Mouse (Mus musculus): ENCODE measurements at regions not wholly inside any gene's neighbourhood (a gene's known extent, or its start where the extent isn't known, plus 50 kb on each side); places are given as distances from the start of the nearest gene placed in this dataset.

DNA sequence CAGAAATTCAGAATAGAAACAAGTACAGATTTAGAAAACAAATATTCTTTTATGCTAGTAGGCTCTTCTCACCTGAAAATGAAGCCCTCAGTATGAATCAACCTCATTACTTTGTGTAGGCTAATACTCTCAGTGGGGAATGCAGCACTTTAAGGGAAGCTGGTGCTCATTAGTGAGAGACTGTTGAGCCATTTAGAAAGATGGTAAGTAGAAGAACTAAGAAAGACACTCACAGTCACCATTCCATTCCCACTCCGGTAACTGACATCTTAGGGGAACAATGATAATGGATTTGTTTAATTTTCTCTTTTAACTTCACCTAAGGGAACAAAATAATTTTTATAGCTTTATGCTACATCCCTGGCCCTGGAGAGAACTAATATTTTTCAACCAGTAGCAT lies 648.0 kb upstream of the Nova1 start:
- no peaks in the 10 kb centered on the region for H3K27me3 ChIP-seq
- ChIA-PET CTCF (no interaction called here), POLR2A (no interaction called here)

DNA sequence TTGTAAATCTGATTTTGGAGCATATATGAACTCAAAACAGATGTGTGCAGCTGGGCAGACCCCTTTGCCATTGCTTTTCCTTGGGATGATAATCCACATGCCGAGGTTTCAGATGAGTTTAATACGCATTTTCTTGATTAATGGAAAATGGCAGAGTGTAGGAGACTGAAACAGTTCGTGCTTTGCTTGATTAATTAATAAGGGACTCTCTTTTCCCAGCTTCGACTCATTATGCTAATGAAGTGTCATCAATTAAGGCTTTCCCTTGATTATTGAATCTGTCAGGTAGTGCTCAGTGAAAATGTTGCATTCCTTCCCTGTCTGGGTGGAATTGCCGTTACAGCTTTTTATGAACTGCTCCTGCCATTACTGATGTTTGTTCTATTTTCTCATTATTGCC lies 647.2 kb upstream of the Nova1 start:
- in situ Hi-C loops (cut with MboI; ENCODE audit: low pct_unique_long_range_greater_than_20kb) = no loop called here
- POLR2A ChIA-PET = no interaction called here
- no peaks in the 10 kb centered on the region for H3K27me3 ChIP-seq
- TF ChIP-seq CTCF (IDR thresholded peaks at IDR 0.05) = no peak
- ATAC-seq (no peak), DNase-seq (ENCODE audit: low read depth, low spot score) (no peak)
- CTCF ChIA-PET = no interaction called here

More for the DNA sequence above, 648.0 kb upstream of the Nova1 start:
- DNase-seq (ENCODE audit: low read depth, low spot score) (no peak), ATAC-seq (no peak)
- in situ Hi-C loops (cut with MboI; ENCODE audit: low pct_unique_long_range_greater_than_20kb) = no loop called here
- no peak for TF ChIP-seq CTCF (IDR thresholded peaks at IDR 0.05)

DNA sequence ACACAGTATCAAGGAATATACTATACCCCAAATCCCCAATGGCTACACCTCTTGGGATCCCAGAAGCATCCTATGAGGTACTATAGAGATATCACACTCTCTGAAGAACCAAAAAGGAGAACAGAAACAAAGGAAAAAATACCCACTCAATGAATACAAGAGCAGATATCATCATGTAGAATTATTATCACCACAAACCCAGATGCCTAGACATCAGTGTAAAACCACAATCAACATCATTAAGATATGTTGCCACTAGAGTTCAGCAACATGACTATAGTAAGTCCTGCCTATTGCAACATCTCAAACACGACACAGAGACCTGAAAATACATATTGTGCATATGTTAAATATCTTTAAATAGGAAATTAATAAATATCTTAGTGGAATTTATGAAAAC lies 612.9 kb upstream of the Nova1 start:
- no peaks in the 10 kb centered on the region for H3K27me3 ChIP-seq
- TF ChIP-seq CTCF (IDR thresholded peaks at IDR 0.05) = no peak
- POLR2A ChIA-PET = no interaction called here
- in situ Hi-C loops (cut with MboI; ENCODE audit: low pct_unique_long_range_greater_than_20kb) = no loop called here
- ATAC-seq (no peak), DNase-seq (ENCODE audit: low read depth, low spot score) (no peak)
- CTCF ChIA-PET = no interaction called here

DNA sequence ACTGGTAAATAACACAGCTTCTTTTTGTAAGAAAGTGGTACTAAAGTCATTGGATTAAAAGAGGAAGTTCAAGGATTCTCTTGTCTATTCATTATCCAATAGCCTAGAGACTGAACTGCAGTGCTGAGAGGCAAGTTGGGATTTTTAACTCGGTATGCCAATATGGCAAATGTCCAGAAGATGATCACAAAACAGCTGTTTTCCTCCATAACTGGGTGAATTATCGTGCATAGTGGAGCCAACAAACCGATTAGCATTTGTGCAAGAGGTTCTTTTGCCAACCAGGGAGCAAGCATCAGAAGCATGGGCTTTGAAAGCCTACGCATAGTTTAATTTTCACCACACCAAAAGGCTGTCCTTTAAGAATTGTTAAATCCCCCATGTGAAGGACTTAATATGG lies 593.5 kb upstream of the Nova1 start:
- no peak for TF ChIP-seq CTCF (IDR thresholded peaks at IDR 0.05)
- no peaks in the 10 kb centered on the region for H3K27me3 ChIP-seq
- DNase-seq (ENCODE audit: low read depth, low spot score) (no peak), ATAC-seq (no peak)
- in situ Hi-C loops (cut with MboI; ENCODE audit: low pct_unique_long_range_greater_than_20kb) = no loop called here
- ChIA-PET CTCF (no interaction called here), POLR2A (no interaction called here)

DNA sequence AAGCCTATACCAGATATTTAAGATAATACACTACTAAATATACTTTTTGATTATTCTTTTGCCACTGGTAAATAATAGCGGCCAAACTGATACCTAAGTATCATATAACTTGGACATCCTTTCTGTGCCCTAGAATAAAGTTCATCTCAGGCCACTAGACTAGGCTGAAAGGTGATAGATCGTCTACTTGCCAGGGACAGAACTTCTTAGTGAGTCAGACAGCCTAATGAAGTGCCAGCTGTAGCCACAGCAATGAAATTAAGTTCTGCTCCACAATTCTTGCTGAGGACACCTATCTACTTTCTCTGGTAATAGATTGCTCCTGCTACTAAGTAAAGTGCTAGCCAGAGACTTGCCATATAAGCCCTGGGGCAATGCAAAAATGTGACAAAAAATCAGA lies 587.8 kb upstream of the Nova1 start:
- no peak for DNase-seq (ENCODE audit: low read depth, low spot score)
- no peak for TF ChIP-seq CTCF (IDR thresholded peaks at IDR 0.05)
- ChIA-PET CTCF (no interaction called here), POLR2A (no interaction called here)
- no peaks in the 10 kb centered on the region for H3K27me3 ChIP-seq
- in situ Hi-C loops (cut with MboI; ENCODE audit: low pct_unique_long_range_greater_than_20kb) = no loop called here
- no peak for ATAC-seq

DNA sequence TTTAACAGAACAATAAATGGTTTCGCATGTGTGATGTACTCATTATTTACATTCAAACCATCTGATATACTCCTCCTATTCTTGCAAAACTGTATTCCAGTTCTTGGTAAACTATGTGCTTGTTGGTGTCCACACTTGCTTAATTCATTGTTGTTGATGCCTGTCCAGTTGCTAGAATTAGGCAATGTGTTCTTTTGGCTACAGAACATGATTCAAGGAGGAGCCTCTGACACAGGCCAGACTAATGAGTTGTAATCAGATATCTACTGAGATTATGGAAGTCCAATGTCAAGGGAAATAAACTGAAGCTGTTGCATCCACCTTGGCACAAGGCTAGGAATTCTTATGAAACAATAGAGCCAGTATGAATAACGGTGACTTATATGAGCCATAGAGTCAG lies 587.4 kb upstream of the Nova1 start:
- ChIA-PET CTCF (no interaction called here), POLR2A (no interaction called here)
- TF ChIP-seq CTCF (IDR thresholded peaks at IDR 0.05) = no peak
- DNase-seq (ENCODE audit: low read depth, low spot score) (no peak), ATAC-seq (no peak)
- no peaks in the 10 kb centered on the region for H3K27me3 ChIP-seq
- in situ Hi-C loops (cut with MboI; ENCODE audit: low pct_unique_long_range_greater_than_20kb) = no loop called here

DNA sequence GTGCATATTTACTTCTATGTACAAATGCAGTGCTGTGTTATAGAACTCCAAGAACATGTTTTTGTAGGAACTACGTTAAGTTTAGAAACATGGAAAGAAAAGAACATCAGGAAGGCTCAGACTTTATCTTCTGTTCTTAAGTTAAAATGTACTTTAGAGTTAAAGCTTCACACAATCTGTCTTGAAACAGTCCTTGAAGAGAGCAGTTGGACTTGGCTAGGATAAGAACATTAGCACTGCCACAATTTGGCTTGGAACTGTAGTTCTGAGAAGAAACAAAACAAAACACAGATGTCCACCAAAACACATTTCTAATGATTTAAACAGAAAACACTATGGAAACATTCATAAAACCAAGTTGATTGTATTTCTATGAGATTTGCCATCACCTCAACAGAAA lies 564.5 kb upstream of the Nova1 start:
- no peak for TF ChIP-seq CTCF (IDR thresholded peaks at IDR 0.05)
- ChIA-PET CTCF (no interaction called here), POLR2A (no interaction called here)
- DNase-seq (ENCODE audit: low read depth, low spot score) (no peak), ATAC-seq (no peak)
- no peaks in the 10 kb centered on the region for H3K27me3 ChIP-seq
- in situ Hi-C loops (cut with MboI; ENCODE audit: low pct_unique_long_range_greater_than_20kb) = no loop called here

DNA sequence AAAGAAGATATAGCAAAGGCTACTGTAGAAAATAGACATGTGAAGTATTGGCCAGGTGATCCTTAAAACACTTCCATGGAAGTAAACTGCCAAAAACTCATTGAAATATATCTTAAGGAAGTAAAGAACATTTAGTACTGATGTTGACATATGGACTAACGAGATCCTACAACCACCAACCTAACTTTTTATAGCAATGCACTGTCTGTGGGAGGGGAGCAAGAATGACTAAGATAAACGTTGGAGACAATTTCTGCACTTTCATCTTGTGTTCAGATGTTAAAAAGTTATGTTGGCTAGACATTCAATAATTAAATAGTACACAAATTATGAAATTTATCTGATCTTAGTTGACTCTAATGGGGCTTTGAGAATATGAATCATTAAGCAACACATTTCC lies 534.5 kb upstream of the Nova1 start:
- ChIA-PET POLR2A (no interaction called here), CTCF (no interaction called here)
- no peaks in the 10 kb centered on the region for H3K27me3 ChIP-seq
- TF ChIP-seq CTCF (IDR thresholded peaks at IDR 0.05) = no peak
- ATAC-seq = no peak
- in situ Hi-C loops (cut with MboI; ENCODE audit: low pct_unique_long_range_greater_than_20kb) = no loop called here
- DNase-seq (ENCODE audit: low read depth, low spot score) = no peak

DNA sequence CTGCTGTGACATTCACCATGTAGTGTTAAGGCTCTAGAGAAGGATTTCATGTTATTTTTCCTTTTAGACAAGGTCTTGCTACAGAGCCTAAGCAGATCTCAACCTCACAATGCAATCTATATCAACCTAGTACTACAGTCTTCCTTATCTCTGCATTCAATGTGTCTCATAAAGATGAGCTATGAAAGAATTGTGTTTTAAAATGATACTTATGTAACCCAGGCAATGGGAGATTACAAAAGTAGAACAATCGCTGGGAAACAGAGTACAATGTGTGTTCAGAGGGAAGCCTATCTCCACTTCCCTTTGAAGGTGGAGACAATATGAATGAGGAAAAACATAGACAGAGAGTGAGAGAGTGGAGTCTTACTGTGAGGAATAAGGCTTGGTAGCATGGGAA lies 532.5 kb upstream of the Nova1 start:
- TF ChIP-seq CTCF (IDR thresholded peaks at IDR 0.05) = no peak
- no peaks in the 10 kb centered on the region for H3K27me3 ChIP-seq
- POLR2A ChIA-PET = no interaction called here
- in situ Hi-C loops (cut with MboI; ENCODE audit: low pct_unique_long_range_greater_than_20kb) = no loop called here
- CTCF ChIA-PET = no interaction called here
- ATAC-seq = no peak
- no peak for DNase-seq (ENCODE audit: low read depth, low spot score)

DNA sequence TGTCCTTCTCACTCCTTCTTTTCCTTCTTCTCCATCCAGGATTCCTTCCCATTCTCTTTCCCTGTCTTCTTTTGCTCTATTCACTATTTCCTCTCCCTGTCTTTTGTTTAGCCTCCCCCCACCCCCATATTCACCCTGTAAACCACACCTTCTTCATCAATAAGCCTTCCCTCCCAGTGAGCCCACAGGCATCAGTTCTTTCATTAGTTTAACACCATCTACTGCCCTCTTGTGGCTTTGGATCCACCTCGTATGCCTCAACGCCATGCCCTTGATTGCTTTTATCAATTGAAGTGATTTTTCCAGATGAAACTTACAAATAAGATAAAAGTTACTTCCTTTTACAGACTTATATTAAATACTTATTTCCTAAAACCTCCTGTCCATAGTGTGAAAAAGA lies 494.7 kb upstream of the Nova1 start:
- no peak for DNase-seq (ENCODE audit: low read depth, low spot score)
- peaks cover 8% of the 10 kb centered on the region for H3K27me3 ChIP-seq
- POLR2A ChIA-PET = no interaction called here
- peak; percentile 55 for TF ChIP-seq CTCF (IDR thresholded peaks at IDR 0.05)
- no peak for ATAC-seq
- in situ Hi-C loops (cut with MboI; ENCODE audit: low pct_unique_long_range_greater_than_20kb) = loop anchor here (25.0 kb wide), 1 partner anchor 1376 kb away; no protein-coding TSS in a partner anchor
- CTCF ChIA-PET = no interaction called here

DNA sequence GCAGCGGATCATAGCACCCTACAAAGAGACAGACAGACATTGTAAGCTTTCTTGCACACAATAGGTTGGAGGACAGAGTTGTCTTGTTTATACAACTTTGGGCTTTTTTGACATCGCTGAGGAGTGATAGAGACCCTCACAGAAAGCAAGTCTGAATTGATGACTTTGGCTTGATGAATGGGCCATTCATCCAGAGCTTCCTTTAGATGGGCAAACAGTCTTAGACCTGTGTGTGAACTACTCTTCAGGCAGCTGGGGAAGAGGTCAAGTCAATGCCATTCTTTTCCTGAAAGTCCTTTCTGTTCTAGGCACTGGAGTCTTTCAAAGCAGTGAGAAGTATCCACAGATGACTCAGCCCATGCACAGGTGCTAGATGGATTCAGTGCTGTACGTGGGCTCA lies 457.2 kb upstream of the Nova1 start:
- in situ Hi-C loops (cut with MboI; ENCODE audit: low pct_unique_long_range_greater_than_20kb) = no loop called here
- ChIA-PET POLR2A (no interaction called here), CTCF (no interaction called here)
- DNase-seq (ENCODE audit: low read depth, low spot score) = no peak
- no peaks in the 10 kb centered on the region for H3K27me3 ChIP-seq
- no peak for TF ChIP-seq CTCF (IDR thresholded peaks at IDR 0.05)
- ATAC-seq = no peak

DNA sequence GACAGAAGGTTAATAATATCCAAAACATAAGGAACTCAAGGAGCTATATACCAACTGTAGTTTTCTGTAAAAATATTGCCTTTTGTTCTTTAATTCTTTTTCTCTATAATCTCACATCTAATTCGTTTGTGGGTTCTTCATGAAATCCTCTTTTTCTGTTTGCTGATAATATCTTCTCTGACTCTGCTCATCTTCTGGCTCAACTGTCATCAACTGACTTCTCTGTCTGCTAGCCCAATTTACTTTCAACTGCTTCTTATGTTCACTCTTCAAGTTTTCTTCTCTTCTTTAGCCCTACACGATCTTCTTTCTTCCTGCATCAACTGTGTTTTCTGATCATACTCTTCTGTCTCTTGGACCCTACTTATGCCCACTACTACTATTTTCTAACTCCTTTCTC lies 453.6 kb upstream of the Nova1 start:
- H3K27me3 ChIP-seq = no peaks in the 10 kb centered on the region
- no peak for ATAC-seq
- no peak for TF ChIP-seq CTCF (IDR thresholded peaks at IDR 0.05)
- ChIA-PET POLR2A (no interaction called here), CTCF (no interaction called here)
- in situ Hi-C loops (cut with MboI; ENCODE audit: low pct_unique_long_range_greater_than_20kb) = no loop called here
- no peak for DNase-seq (ENCODE audit: low read depth, low spot score)

DNA sequence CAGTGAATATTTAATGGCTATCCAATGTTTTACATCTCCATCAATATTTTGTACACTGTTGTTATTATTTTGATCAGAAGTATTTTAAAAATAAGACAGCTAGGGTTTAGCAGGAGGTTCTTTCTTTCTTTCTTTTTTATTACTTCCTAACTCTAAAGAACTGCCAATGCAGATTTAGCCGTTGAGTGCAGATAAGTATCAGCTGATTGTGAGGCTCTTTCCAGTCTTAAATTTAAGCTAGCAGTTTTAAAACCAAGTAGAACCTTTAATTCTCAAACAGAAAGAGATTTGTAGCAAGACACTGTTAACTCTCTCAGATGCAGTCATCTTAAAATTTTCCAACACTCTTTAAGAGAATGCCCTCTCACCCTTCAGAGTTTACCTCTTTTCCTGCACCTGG lies 445.4 kb upstream of the Nova1 start:
- ATAC-seq (no peak), DNase-seq (ENCODE audit: low read depth, low spot score) (no peak)
- in situ Hi-C loops (cut with MboI; ENCODE audit: low pct_unique_long_range_greater_than_20kb) = no loop called here
- ChIA-PET CTCF (no interaction called here), POLR2A (no interaction called here)
- TF ChIP-seq CTCF (IDR thresholded peaks at IDR 0.05) = no peak
- H3K27me3 ChIP-seq = peaks cover 3% of the 10 kb centered on the region

Data from Patski (cell line).